Mouse (Mus musculus) embryonic stem cell, embryonic (primary cell): Measurements from ENCODE around the gene 1700016D06Rik.

Experiments used
- CTCF ChIA-PET, 4 experiments: fragments of 300-600 bp in 2 of 4; fragments of 350-600 bp in 2 of 4; sonication (Branson Sonifier 250); formaldehyde crosslinking; loops; one replicate each; lab custom pipeline; 2022; ENCODE audit warnings: inconsistent platforms in 2 of 4; lab: Charles Lee
- POLR2A ChIA-PET, 4 experiments: fragments of 300-600 bp in 2 of 4; fragments of 350-600 bp in 2 of 4; sonication (Branson Sonifier 250); formaldehyde crosslinking; loops; one replicate each; lab custom pipeline; 2022; ENCODE audit warnings: antibody characterized with exemption in 4 of 4, inconsistent platforms in 1 of 4; lab: Charles Lee

The 1700016D06Rik gene

GRCm38 (mm10) chr8:11701033-11701362, at the start of gene 1700016D06Rik:
1700016D06Rik (minus strand) TSS chr8:11701063.
- CTCF ChIA-PET, result interaction anchor here in 3 of 4 experiments (0.6 to 3.1 kb wide), 10 partner anchors 9 to 705 kb away, joined by 3 to 12 read pairs (median 4); partner anchors contain the start of gene Ankrd10 (in 1 of the 3)
- POLR2A ChIA-PET, result interaction anchor here in 3 of 4 experiments (0.9 to 8.5 kb wide), 18 partner anchors 10 to 195 kb away, joined by 3 to 72 read pairs (median 4); partner anchors contain the start of genes Ankrd10 (in 3 of the 3) and Ing1 (in 2 of the 3)

- ChIA-PET POLR2A (interaction anchor here in 2 of 4 experiments (0.9 to 2.0 kb wide), 4 partner anchors 8 to 23 kb away, joined by 3 to 8 read pairs (median 4); partner anchors contain the start of gene Arhgef7 (in 1 of the 2)), CTCF (interaction anchor here in 2 of 4 experiments (0.6 to 2.6 kb wide), 3 partner anchors 174 to 199 kb away, joined by 3 to 8 read pairs (median 3); no protein-coding TSS in a partner anchor)
These were observed 48.6 kb upstream of the 1700016D06Rik start for GRCm38 (mm10) chr8:11749472-11749871.

GRCm38 (mm10) chr8:11746850-11747600, 46.2 kb upstream of the 1700016D06Rik start:
- ChIA-PET POLR2A (interaction anchor here (0.6 to 1.7 kb wide), 9 partner anchors 9 to 192 kb away, joined by 3 to 8 read pairs (median 4); partner anchors contain the start of gene Ing1 (in 2 of the 4)), CTCF (interaction anchor here in 1 of 4 experiments (0.6 to 2.6 kb wide), 4 partner anchors 9 to 249 kb away, joined by 3 to 8 read pairs (median 4); no protein-coding TSS in a partner anchor)

- CTCF ChIA-PET, result interaction anchor here in 1 of 4 experiments (0.6 kb wide), 1 partner anchor 13 kb away, joined by 5 read pairs; no protein-coding TSS in a partner anchor
- POLR2A ChIA-PET, result interaction anchor here in 2 of 4 experiments (1.0 to 2.4 kb wide), 2 partner anchors 13 to 45 kb away, joined by 3 to 8 read pairs; no protein-coding TSS in a partner anchor
These were observed 42.7 kb upstream of the 1700016D06Rik start for GRCm38 (mm10) chr8:11743580-11743979.

GRCm38 (mm10) chr8:11740857-11741256, 40.0 kb upstream of the 1700016D06Rik start:
- POLR2A ChIA-PET, result interaction anchor here in 2 of 4 experiments (1.0 to 1.9 kb wide), 3 partner anchors 12 to 17 kb away, joined by 3 to 4 read pairs (median 4); no protein-coding TSS in a partner anchor
- CTCF ChIA-PET, result interaction anchor here in 2 of 4 experiments (1.3 to 1.4 kb wide), 2 partner anchors 10 to 17 kb away, joined by 3 read pairs; no protein-coding TSS in a partner anchor

GRCm38 (mm10) chr8:11739082-11739481, 38.2 kb upstream of the 1700016D06Rik start:
- CTCF ChIA-PET, result no interaction called here
- POLR2A ChIA-PET, result interaction anchor here in 1 of 4 experiments (1.1 kb wide), 1 partner anchor 9 kb away, joined by 3 read pairs; no protein-coding TSS in a partner anchor

GRCm38 (mm10) chr8:11737096-11737495, 36.2 kb upstream of the 1700016D06Rik start:
- CTCF ChIA-PET, result interaction anchor here in 1 of 4 experiments (0.6 kb wide), 1 partner anchor 811 kb away, joined by 3 read pairs; no protein-coding TSS in a partner anchor
- POLR2A ChIA-PET, result interaction anchor here in 3 of 4 experiments (0.6 to 1.3 kb wide), 3 partner anchors 11 to 19 kb away, joined by 3 to 7 read pairs (median 4); no protein-coding TSS in a partner anchor

- ChIA-PET CTCF (interaction anchor here in 3 of 4 experiments (0.7 to 1.2 kb wide), 3 partner anchors 134 to 317 kb away, joined by 4 to 14 read pairs (median 5); no protein-coding TSS in a partner anchor), POLR2A (interaction anchor here in 1 of 4 experiments (0.7 to 1.3 kb wide), 3 partner anchors 9 to 107 kb away, joined by 3 to 13 read pairs (median 3); no protein-coding TSS in a partner anchor)
These were observed 34.9 kb upstream of the 1700016D06Rik start for GRCm38 (mm10) chr8:11735672-11736235.

GRCm38 (mm10) chr8:11730271-11730940, 29.5 kb upstream of the 1700016D06Rik start:
- CTCF ChIA-PET, result no interaction called here

GRCm38 (mm10) chr8:11728482-11729295, 27.8 kb upstream of the 1700016D06Rik start:
- ChIA-PET CTCF (interaction anchor here in 1 of 4 experiments (1.0 kb wide), 1 partner anchor 27 kb away, joined by 6 read pairs; no protein-coding TSS in a partner anchor), POLR2A (interaction anchor here in 2 of 4 experiments (0.6 to 1.4 kb wide), 4 partner anchors 13 to 223 kb away, joined by 4 read pairs; partner anchors contain the start of gene Ing1 (in 1 of the 2))

More at GRCm38 (mm10) chr8:11730271-11730940, 29.5 kb upstream of the 1700016D06Rik start:
- POLR2A ChIA-PET, result interaction anchor here in 3 of 4 experiments (0.7 to 1.0 kb wide), 3 partner anchors 17 to 25 kb away, joined by 3 to 4 read pairs (median 3); no protein-coding TSS in a partner anchor

- POLR2A ChIA-PET, result interaction anchor here (0.6 to 2.0 kb wide), 9 partner anchors 14 to 172 kb away, joined by 3 to 8 read pairs (median 4); partner anchors contain the start of gene Ing1 (in 1 of the 4)
- CTCF ChIA-PET, result interaction anchor here in 2 of 4 experiments (0.7 to 1.0 kb wide), 2 partner anchors 17 to 28 kb away, joined by 6 to 9 read pairs; no protein-coding TSS in a partner anchor
These were observed 27.0 kb upstream of the 1700016D06Rik start, which contains the start of gene Arhgef7 for GRCm38 (mm10) chr8:11727651-11728481. Arhgef7 (plus strand) TSS chr8:11727721.

GRCm38 (mm10) chr8:11727273-11727650, 26.4 kb upstream of the 1700016D06Rik start:
- ChIA-PET POLR2A (interaction anchor here (0.6 to 2.0 kb wide), 10 partner anchors 14 to 172 kb away, joined by 3 to 8 read pairs (median 3); partner anchors contain the start of gene Ing1 (in 1 of the 4)), CTCF (interaction anchor here in 1 of 4 experiments (0.7 to 1.7 kb wide), 3 partner anchors 15 to 216 kb away, joined by 3 to 9 read pairs (median 3); no protein-coding TSS in a partner anchor)

GRCm38 (mm10) chr8:11717194-11717593, 16.3 kb upstream of the 1700016D06Rik start:
- CTCF ChIA-PET, result interaction anchor here in 1 of 4 experiments (0.8 kb wide), 1 partner anchor 744 kb away, joined by 5 read pairs; no protein-coding TSS in a partner anchor
- POLR2A ChIA-PET, result interaction anchor here in 2 of 4 experiments (0.6 to 0.9 kb wide), 3 partner anchors 11 to 162 kb away, joined by 3 read pairs; partner anchors contain the start of gene Ing1 (in 1 of the 2)

GRCm38 (mm10) chr8:11712244-11712643, 11.4 kb upstream of the 1700016D06Rik start:
- POLR2A ChIA-PET, result interaction anchor here (0.7 to 3.4 kb wide), 12 partner anchors 10 to 188 kb away, joined by 3 to 11 read pairs (median 3); partner anchors contain the start of genes Ing1 (in 3 of the 4) and Ankrd10 (in 1 of the 4)
- CTCF ChIA-PET, result interaction anchor here (0.6 to 2.2 kb wide), 38 partner anchors 9 to 1550 kb away, joined by 3 to 10 read pairs (median 3); no protein-coding TSS in a partner anchor
